Mouse (Mus musculus) liver, embryonic 14.5 days (tissue): ENCODE data around the gene Prpf38b. TPM values are rescaled to one million over a fixed set of nuclear protein-coding genes. Genes with fewer than 3 reads are reported as not detected.
A peak's percentile ranks its signal among the peaks of the same experiment; 100 is the strongest.

Source experiments
- ATAC-seq: fragments of 200-750 bp; cut with Nextera tagmentation; 2 replicates; pipeline ENCODE4 v1.8.0; 2017; ENCODE audit warnings: moderate number of reproducible peaks, mild to moderate bottlenecking, moderate library complexity; ENCODE audit not compliant: insufficient read depth
- DNase-seq, 3 experiments: peaks; one replicate each; pipeline ENCODE4 v3.0.0-alpha.2; 2012 to 2013; ENCODE audit warnings: low read depth in 3 of 3, low spot score in 3 of 3
- H3K27ac ChIP-seq: fragments of 300-500 bp; sonication (generic); 2 replicates; pipeline ENCODE4 v1.5.1; 2014; ENCODE audit warnings: moderate library complexity, mild to moderate bottlenecking, control low read depth, inconsistent platforms
- H3K27me3 ChIP-seq: fragments of 300-500 bp; sonication (generic); 2 replicates; pipeline ENCODE4 v1.6.1; 2014; ENCODE audit warnings: mild to moderate bottlenecking, low read length, moderate library complexity; ENCODE audit not compliant: control insufficient read depth, insufficient read depth
- H3K36me3 ChIP-seq: fragments of 300-500 bp; sonication (generic); replicated peaks from 2 replicates; pipeline ENCODE4 v1.6.1; 2014; ENCODE audit warnings: low read depth; ENCODE audit not compliant: control insufficient read depth, insufficient read depth
- H3K4me1 ChIP-seq, 2 experiments: fragments of 200-500 bp in 1 of 2; fragments of 300-500 bp in 1 of 2; sonication (generic) in 1 of 2; replicated peaks; 2 replicates each; pipeline ENCODE4 v1.6.1; 2012 to 2014; ENCODE audit warnings: antibody characterized with exemption in 1 of 2, inconsistent platforms in 1 of 2, low read length in 1 of 2; ENCODE audit not compliant: control insufficient read depth in 2 of 2, insufficient read depth in 2 of 2
- H3K4me2 ChIP-seq: fragments of 300-500 bp; sonication (generic); 2 replicates; pipeline ENCODE4 v1.6.1; 2014; ENCODE audit warnings: low read depth, mild to moderate bottlenecking, control low read depth, moderate library complexity
- H3K4me3 ChIP-seq, 2 experiments: fragments of 200-500 bp in 1 of 2; fragments of 300-500 bp in 1 of 2; sonication (generic) in 1 of 2; 2 replicates each; pipeline ENCODE4 v1.5.1; 2012 to 2014; ENCODE audit warnings: low read depth in 2 of 2, low read length in 2 of 2, mild to moderate bottlenecking in 2 of 2, control low read depth in 1 of 2, inconsistent platforms in 1 of 2, moderate library complexity in 1 of 2; ENCODE audit not compliant: insufficient read depth in 1 of 2
- H3K9ac ChIP-seq: fragments of 300-500 bp; sonication (generic); replicated peaks from 2 replicates; pipeline ENCODE4 v1.6.1; 2014; ENCODE audit warnings: mild to moderate bottlenecking, control low read depth, moderate library complexity
- H3K9me3 ChIP-seq: fragments of 300-500 bp; sonication (generic); 2 replicates; pipeline ENCODE4 v1.6.1; 2016; ENCODE audit warnings: low read length, mixed read lengths; ENCODE audit not compliant: control insufficient read depth
- CTCF ChIP-seq: IDR thresholded peaks from 2 replicates; pipeline ENCODE4 v1.5.1; 2016; ENCODE audit warnings: antibody characterized with exemption, low read depth, control low read depth
- EP300 ChIP-seq: IDR thresholded peaks from 2 replicates; pipeline ENCODE4 v1.6.1; 2016; ENCODE audit warnings: antibody characterized with exemption, low read depth
- WGBS: fragments of 180-500 bp; shearing (Covaris S2); extraction: QIAGEN DNeasy Blood & Tissue Kit; methylation state at CpG from one replicate; pipeline ENCODE4 v1.1.7; 2014; ENCODE audit not compliant: insufficient replicate concordance; 5-methylcytosine and 5-hydroxymethylcytosine counted together
- polyA plus RNA-seq, 2 experiments: library from polyadenylated mRNA; depleted of rRNA in 1 of 2; stranded (reverse) in 1 of 2; unstranded in 1 of 2; fragments of >200 nt; fragmentation: Nextera tagmentation in 1 of 2; extraction: Ambion mirVana in 1 of 2; gene quantifications; 2 replicates each; pipeline versions ENCODE4 v1.2.1 to v1.2.3; 2012 to 2014

Prpf38b gene
- polyA plus RNA-seq, 2 experiments: 20.2 to 47.5 TPM

- H3K27me3 ChIP-seq: no peaks in the 10 kb centered on the region
- H3K4me2 ChIP-seq: peak within 1 kb of the TSS; percentile 46
- no peaks in the 10 kb centered on the region for H3K36me3 ChIP-seq
- WGBS: 47% methylated on average over 59 of the region's 59 CpGs
- no peak within 1 kb of the TSS for H3K27ac ChIP-seq
- ATAC-seq (no peak), DNase-seq (no peak)
- H3K4me3 ChIP-seq: no peak within 1 kb of the TSS; a peak in 1 of 4 replicates
- no peaks in the 10 kb centered on the region for H3K4me1 ChIP-seq
- TF ChIP-seq EP300 (no peak), CTCF (no peak)
- H3K9me3 ChIP-seq: no peaks in the 10 kb centered on the region
- no peak within 1 kb of the TSS for H3K9ac ChIP-seq
Measured at GRCm38 (mm10) chr3:108940001-108940633, 28.6 kb upstream of the Prpf38b start, which contains the start of gene Gm9857. TSS of gene Gm9857 (minus strand) at chr3:108940445.

- no peaks in the 10 kb centered on the region for H3K36me3 ChIP-seq
- H3K27me3 ChIP-seq: no peaks in the 10 kb centered on the region
- TF ChIP-seq CTCF (no peak), EP300 (no peak)
- no peak for DNase-seq
- H3K9ac ChIP-seq: no peak within 1 kb of the TSS
- WGBS: 64% methylated on average over 5 of the region's 5 CpGs
- H3K4me1 ChIP-seq: no peaks in the 10 kb centered on the region
- no peak within 1 kb of the TSS; a peak in 1 of 4 replicates for H3K4me3 ChIP-seq
- H3K9me3 ChIP-seq: no peaks in the 10 kb centered on the region
- H3K4me2 ChIP-seq: peak within 1 kb of the TSS; percentile 46
- no peak for ATAC-seq
- H3K27ac ChIP-seq: no peak within 1 kb of the TSS
Measured at GRCm38 (mm10) chr3:108939573-108939972, 28.0 kb upstream of the Prpf38b start, which contains the start of gene Henmt1. TSS of gene Henmt1 (plus strand) at chr3:108939873.

- TF ChIP-seq EP300 (no peak), CTCF (no peak)
- Histone ChIP-seq H3K4me1 (no peaks in the 10 kb centered on the region), H3K4me3 (no peak overlapping the region), H3K4me2 (no peak overlapping the region), H3K27ac (no peak overlapping the region), H3K36me3 (no peaks in the 10 kb centered on the region), H3K27me3 (no peaks in the 10 kb centered on the region), H3K9me3 (no peaks in the 10 kb centered on the region), H3K9ac (no peak overlapping the region)
- 77% methylated on average over 5 of the region's 5 CpGs for WGBS
- no peak for ATAC-seq
- no peak for DNase-seq
Measured at GRCm38 (mm10) chr3:108938691-108939090, 27.2 kb upstream of the Prpf38b start.

GRCm38 (mm10) chr3:108933557-108933956, 22.0 kb upstream of the Prpf38b start:
- Histone ChIP-seq H3K9me3 (no peaks in the 10 kb centered on the region), H3K4me2 (no peak overlapping the region), H3K36me3 (no peaks in the 10 kb centered on the region), H3K9ac (no peak overlapping the region), H3K4me1 (no peaks in the 10 kb centered on the region), H3K27me3 (no peaks in the 10 kb centered on the region), H3K4me3 (no peak overlapping the region), H3K27ac (no peak overlapping the region)
- no peak for ATAC-seq
- no peak for TF ChIP-seq CTCF
- TF ChIP-seq EP300: no peak
- no peak for DNase-seq
- 71% methylated on average over 6 of the region's 6 CpGs for WGBS

GRCm38 (mm10) chr3:108926308-108926707, 14.8 kb upstream of the Prpf38b start:
- no peak overlapping the region for H3K9ac ChIP-seq
- ATAC-seq: no peak
- TF ChIP-seq EP300 (no peak), CTCF (no peak)
- no peaks in the 10 kb centered on the region for H3K36me3 ChIP-seq
- H3K4me2 ChIP-seq: no peak overlapping the region
- peaks cover 13 to 17% of the 10 kb centered on the region in 2 experiments for H3K4me1 ChIP-seq
- no peak overlapping the region for H3K4me3 ChIP-seq
- no peaks in the 10 kb centered on the region for H3K9me3 ChIP-seq
- DNase-seq: no peak
- no peak overlapping the region for H3K27ac ChIP-seq
- no peaks in the 10 kb centered on the region for H3K27me3 ChIP-seq
- 67% methylated on average over 1 of the region's 1 CpGs for WGBS
